Mouse (Mus musculus): Measurements from ENCODE around the gene Fam169a. TPM values are rescaled to one million over a fixed set of nuclear protein-coding genes. Genes with fewer than 3 reads are reported as not detected.
"Not testable (repeated sequence)": the region's sequence is repeated elsewhere in the genome, so short reads cannot be mapped to it uniquely, and the experiment has no call there.

Fam169a gene
- polyA plus RNA-seq, 1 experiment from 2014 or later, result 1.4 TPM

- Histone ChIP-seq H3K9me3 (ENCODE audit: control insufficient read depth, low read length) (no peaks in the 10 kb centered on the region), H3K27ac (ENCODE audit: low read length) (no peak overlapping the region), H3K4me1 (ENCODE audit: control insufficient read depth, insufficient read depth, low read length) (no peaks in the 10 kb centered on the region), H3K9ac (ENCODE audit: low read depth, low read length) (no peak overlapping the region), H3K4me3 (ENCODE audit: low read length) (no peak overlapping the region), H3K27me3 (replicated peaks; ENCODE audit: control insufficient read depth, insufficient read depth, low read length) (no peaks in the 10 kb centered on the region), H3K4me2 (ENCODE audit: low read depth, low read length) (no peak overlapping the region), H3K36me3 (ENCODE audit: control insufficient read depth, insufficient read depth, low read length) (no peaks in the 10 kb centered on the region)
- ATAC-seq, result no peak
- 94% methylated on average over 3 of the region's 3 CpGs for WGBS
Measured at GRCm38 (mm10) chr13:97088183-97088582, 21.1 kb downstream of the Fam169a start.

DNA sequence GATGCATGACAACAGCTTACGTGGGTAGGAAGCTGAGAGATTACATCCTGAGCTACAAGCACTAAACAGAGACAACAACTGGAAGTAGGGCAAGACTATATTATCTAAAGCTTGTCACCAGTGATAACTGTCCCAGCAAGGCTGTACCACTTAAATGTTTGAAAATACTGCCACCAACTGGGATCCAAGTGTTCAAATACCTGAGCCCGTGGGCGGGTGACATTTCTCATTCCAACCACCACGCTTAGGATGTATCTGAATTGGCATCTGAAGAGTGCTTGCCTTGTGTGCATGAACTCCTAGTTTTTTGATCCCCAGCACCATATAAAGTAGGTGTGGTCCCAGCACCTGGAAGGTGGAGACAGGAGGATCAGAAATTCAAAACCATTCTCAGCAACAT, 28.6 kb downstream of the Fam169a start:
- no peak overlapping the region for H3K4me2 ChIP-seq (ENCODE audit: low read depth, low read length)
- H3K9me3 ChIP-seq (ENCODE audit: control insufficient read depth, low read length), result no peaks in the 10 kb centered on the region
- H3K36me3 ChIP-seq (ENCODE audit: control insufficient read depth, insufficient read depth, low read length), result no peaks in the 10 kb centered on the region
- no peaks in the 10 kb centered on the region for H3K27me3 ChIP-seq (replicated peaks; ENCODE audit: control insufficient read depth, insufficient read depth, low read length)
- no peaks in the 10 kb centered on the region for H3K4me1 ChIP-seq (ENCODE audit: control insufficient read depth, insufficient read depth, low read length)
- no peak overlapping the region for H3K9ac ChIP-seq (ENCODE audit: low read depth, low read length)
- H3K27ac ChIP-seq (ENCODE audit: low read length), result no peak overlapping the region
- 82% methylated on average over 4 of the region's 4 CpGs for WGBS
- H3K4me3 ChIP-seq (ENCODE audit: low read length), result no peak overlapping the region
- ATAC-seq, result no peak

GRCm38 (mm10) chr13:97099187-97099852, 32.2 kb downstream of the Fam169a start, which contains the start of gene Gm6169:
Gene Gm6169, minus strand, starts transcription at chr13:97099237.
- Histone ChIP-seq H3K27ac (ENCODE audit: low read length) (no peak within 1 kb of the TSS), H3K4me1 (ENCODE audit: control insufficient read depth, insufficient read depth, low read length) (no peaks in the 10 kb centered on the region), H3K9me3 (ENCODE audit: control insufficient read depth, low read length) (no peaks in the 10 kb centered on the region), H3K4me2 (ENCODE audit: low read depth, low read length) (no peak within 1 kb of the TSS), H3K27me3 (replicated peaks; ENCODE audit: control insufficient read depth, insufficient read depth, low read length) (no peaks in the 10 kb centered on the region), H3K9ac (ENCODE audit: low read depth, low read length) (no peak within 1 kb of the TSS), H3K4me3 (ENCODE audit: low read length) (no peak within 1 kb of the TSS), H3K36me3 (ENCODE audit: control insufficient read depth, insufficient read depth, low read length) (no peaks in the 10 kb centered on the region)
- 72% methylated on average over 20 of the region's 22 CpGs for WGBS
- no peak for ATAC-seq

DNA sequence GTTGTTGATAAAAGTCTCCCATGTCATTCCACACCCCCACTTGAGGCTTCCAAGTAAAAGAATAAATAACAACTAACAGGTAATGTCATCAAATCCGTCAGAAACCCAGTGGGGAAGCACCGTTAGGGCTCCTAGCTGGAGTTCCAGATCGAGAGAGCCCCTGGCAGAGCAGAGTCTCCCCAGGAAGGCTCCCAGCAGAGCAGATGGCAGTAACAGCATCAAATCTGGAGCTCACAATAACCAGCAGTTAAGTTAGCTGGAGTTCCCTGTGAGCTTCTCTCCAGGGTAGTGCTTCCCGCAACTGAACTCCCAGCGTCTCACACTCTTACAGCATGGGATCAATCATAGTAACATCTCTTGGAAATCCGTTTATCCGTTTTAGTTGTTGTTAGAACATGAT, 37.9 kb downstream of the Fam169a start:
- H3K9me3 ChIP-seq (ENCODE audit: control insufficient read depth, low read length), result no peaks in the 10 kb centered on the region
- 76% methylated on average over 7 of the region's 7 CpGs for WGBS
- H3K9ac ChIP-seq (ENCODE audit: low read depth, low read length), result no peak overlapping the region
- no peak overlapping the region for H3K4me3 ChIP-seq (ENCODE audit: low read length)
- H3K27me3 ChIP-seq (replicated peaks; ENCODE audit: control insufficient read depth, insufficient read depth, low read length), result no peaks in the 10 kb centered on the region
- no peaks in the 10 kb centered on the region for H3K4me1 ChIP-seq (ENCODE audit: control insufficient read depth, insufficient read depth, low read length)
- no peak overlapping the region for H3K4me2 ChIP-seq (ENCODE audit: low read depth, low read length)
- H3K27ac ChIP-seq (ENCODE audit: low read length), result no peak overlapping the region
- ATAC-seq, result no peak
- no peaks in the 10 kb centered on the region for H3K36me3 ChIP-seq (ENCODE audit: control insufficient read depth, insufficient read depth, low read length)

GRCm38 (mm10) chr13:97107721-97108120, 40.6 kb downstream of the Fam169a start:
- 91% methylated on average over 4 of the region's 4 CpGs for WGBS
- not testable (repeated sequence) for H3K36me3 ChIP-seq (ENCODE audit: control insufficient read depth, insufficient read depth, low read length); ATAC-seq

DNA sequence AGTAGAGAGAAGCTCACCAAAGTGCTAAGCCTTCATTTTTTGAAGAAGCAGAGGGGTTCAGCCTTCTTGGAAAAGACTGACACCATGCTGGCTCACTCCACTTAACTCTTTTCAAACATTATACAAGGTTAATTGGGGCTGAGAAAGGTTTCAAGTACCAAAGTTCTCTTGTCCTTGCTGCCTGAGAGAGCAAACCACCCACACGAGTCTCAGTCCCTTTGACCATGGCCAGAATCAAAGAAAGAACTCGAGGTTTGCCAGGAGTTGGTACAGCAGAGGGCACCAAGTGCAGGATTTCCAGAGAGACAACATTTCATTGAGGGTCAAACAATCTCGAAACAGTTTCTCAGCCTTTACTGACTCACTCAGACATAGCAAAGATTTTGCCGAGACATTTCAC, 42.0 kb downstream of the Fam169a start:
- Histone ChIP-seq H3K9ac (ENCODE audit: low read depth, low read length) (no peak overlapping the region), H3K9me3 (ENCODE audit: control insufficient read depth, low read length) (no peaks in the 10 kb centered on the region), H3K36me3 (ENCODE audit: control insufficient read depth, insufficient read depth, low read length) (no peaks in the 10 kb centered on the region), H3K4me3 (ENCODE audit: low read length) (no peak overlapping the region), H3K4me1 (ENCODE audit: control insufficient read depth, insufficient read depth, low read length) (no peaks in the 10 kb centered on the region), H3K27me3 (replicated peaks; ENCODE audit: control insufficient read depth, insufficient read depth, low read length) (no peaks in the 10 kb centered on the region), H3K4me2 (ENCODE audit: low read depth, low read length) (no peak overlapping the region), H3K27ac (ENCODE audit: low read length) (no peak overlapping the region)
- no peak for ATAC-seq
- 81% methylated on average over 4 of the region's 4 CpGs for WGBS

More at GRCm38 (mm10) chr13:97107721-97108120, 40.6 kb downstream of the Fam169a start:
- not testable (repeated sequence) for H3K27me3 ChIP-seq (replicated peaks; ENCODE audit: control insufficient read depth, insufficient read depth, low read length); H3K9me3 ChIP-seq (ENCODE audit: control insufficient read depth, low read length); H3K4me1 ChIP-seq (ENCODE audit: control insufficient read depth, insufficient read depth, low read length); H3K4me2 ChIP-seq (ENCODE audit: low read depth, low read length); H3K9ac ChIP-seq (ENCODE audit: low read depth, low read length); H3K4me3 ChIP-seq (ENCODE audit: low read length); H3K27ac ChIP-seq (ENCODE audit: low read length)

GRCm38 (mm10) chr13:97121341-97121740, 54.3 kb downstream of the Fam169a start:
- no peak overlapping the region for H3K27ac ChIP-seq (ENCODE audit: low read length)
- H3K4me3 ChIP-seq (ENCODE audit: low read length), result no peak overlapping the region
- H3K4me1 ChIP-seq (ENCODE audit: control insufficient read depth, insufficient read depth, low read length), result no peaks in the 10 kb centered on the region
- no peaks in the 10 kb centered on the region for H3K9me3 ChIP-seq (ENCODE audit: control insufficient read depth, low read length)
- H3K9ac ChIP-seq (ENCODE audit: low read depth, low read length), result no peak overlapping the region
- WGBS, result 87% methylated on average over 3 of the region's 3 CpGs
- H3K27me3 ChIP-seq (replicated peaks; ENCODE audit: control insufficient read depth, insufficient read depth, low read length), result no peaks in the 10 kb centered on the region
- no peak overlapping the region for H3K4me2 ChIP-seq (ENCODE audit: low read depth, low read length)
- no peaks in the 10 kb centered on the region for H3K36me3 ChIP-seq (ENCODE audit: control insufficient read depth, insufficient read depth, low read length)
- no peak for ATAC-seq

GRCm38 (mm10) chr13:97129654-97130053, 62.6 kb downstream of the Fam169a start:
- H3K27me3 ChIP-seq (replicated peaks; ENCODE audit: control insufficient read depth, insufficient read depth, low read length); H3K4me3 ChIP-seq (ENCODE audit: low read length); H3K9ac ChIP-seq (ENCODE audit: low read depth, low read length); H3K9me3 ChIP-seq (ENCODE audit: control insufficient read depth, low read length); H3K36me3 ChIP-seq (ENCODE audit: control insufficient read depth, insufficient read depth, low read length); ATAC-seq; H3K4me2 ChIP-seq (ENCODE audit: low read depth, low read length); H3K27ac ChIP-seq (ENCODE audit: low read length); H3K4me1 ChIP-seq (ENCODE audit: control insufficient read depth, insufficient read depth, low read length): not testable (repeated sequence)
- WGBS, result 78% methylated on average over 2 of the region's 4 CpGs

DNA sequence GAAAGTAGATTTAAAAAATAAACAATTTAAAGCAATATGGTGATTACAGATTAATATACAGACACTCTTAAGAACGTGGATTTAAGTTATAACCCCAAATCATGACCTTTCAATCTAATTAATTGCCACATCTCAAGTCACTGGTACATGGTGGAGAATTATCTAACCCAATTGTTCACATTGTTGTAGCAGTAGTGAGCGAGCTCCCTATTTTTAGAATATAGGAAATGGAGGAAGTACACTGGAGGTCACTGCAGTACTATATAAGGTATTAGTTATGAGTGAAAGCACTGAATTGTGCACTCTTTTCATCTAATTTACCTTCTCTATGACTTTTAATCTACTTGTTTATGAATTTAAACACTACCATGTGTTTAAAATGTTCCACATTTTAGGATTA, 63.3 kb downstream of the Fam169a start:
- ATAC-seq; H3K27me3 ChIP-seq (replicated peaks; ENCODE audit: control insufficient read depth, insufficient read depth, low read length); H3K4me1 ChIP-seq (ENCODE audit: control insufficient read depth, insufficient read depth, low read length); H3K4me3 ChIP-seq (ENCODE audit: low read length); H3K9me3 ChIP-seq (ENCODE audit: control insufficient read depth, low read length); H3K27ac ChIP-seq (ENCODE audit: low read length); H3K9ac ChIP-seq (ENCODE audit: low read depth, low read length); H3K4me2 ChIP-seq (ENCODE audit: low read depth, low read length): not testable (repeated sequence)
- WGBS, result no CpG with 5 or more reads among the region's 2 CpGs
- H3K36me3 ChIP-seq (ENCODE audit: control insufficient read depth, insufficient read depth, low read length), result peaks cover 11% of the 10 kb centered on the region; the same call in 1 of the 2 replicates
